Mouse (Mus musculus): ENCODE data around the gene Cpped1. TPM values are rescaled to one million over a fixed set of nuclear protein-coding genes. Genes with fewer than 3 reads are reported as not detected.

Gene Cpped1
- polyA plus RNA-seq, 1 experiment from 2014 or later = 17.6 TPM

- Histone ChIP-seq H3K9me3 (no peaks in the 10 kb centered on the region), H3K36me3 (peaks cover 12% of the 10 kb centered on the region; the same call in 1 of the 2 replicates), H3K4me2 (replicated peaks) (no peak overlapping the region), H3K27ac (no peak overlapping the region), H3K4me1 (replicated peaks) (no peaks in the 10 kb centered on the region), H3K4me3 (replicated peaks) (no peak overlapping the region), H3K9ac (replicated peaks) (no peak overlapping the region), H3K27me3 (no peaks in the 10 kb centered on the region)
- no peak for ATAC-seq
- WGBS = 85% methylated on average over 9 of the region's 9 CpGs
Observed at GRCm38 (mm10) chr16:11755281-11756066, 153.8 kb downstream of the Cpped1 start.

- Histone ChIP-seq H3K27me3 (no peaks in the 10 kb centered on the region), H3K4me2 (replicated peaks) (no peak overlapping the region), H3K9me3 (no peaks in the 10 kb centered on the region), H3K4me3 (replicated peaks) (no peak overlapping the region), H3K27ac (no peak overlapping the region), H3K36me3 (peaks cover 12% of the 10 kb centered on the region; the same call in 1 of the 2 replicates), H3K4me1 (replicated peaks) (no peaks in the 10 kb centered on the region), H3K9ac (replicated peaks) (no peak overlapping the region)
- WGBS = 94% methylated on average over 2 of the region's 2 CpGs
- no peak for ATAC-seq
Observed at GRCm38 (mm10) chr16:11754136-11754535, 155.1 kb downstream of the Cpped1 start.

Other genes with a start within 250 kb of the Cpped1 start
- 4.6 and 4.7 TPM in 2 replicates for gene Shisa9, start 74.7 kb upstream of the Cpped1 start, polyA plus RNA-seq (2015; fragmentation: Nextera tagmentation; extraction: Ambion mirVana)